Mouse (Mus musculus) C2C12 (cell line): Measurements from ENCODE around the gene Ehf. TPM values are rescaled to one million over a fixed set of nuclear protein-coding genes. Genes with fewer than 3 reads are reported as not detected.

Source experiments
- H3K27me3 ChIP-seq: one replicate; pipeline ENCODE4 v1.6.1; 2011; ENCODE audit not compliant: control insufficient read depth, insufficient read depth, insufficient read length
- H3K36me3 ChIP-seq: one replicate; pipeline ENCODE4 v1.6.1; 2011; ENCODE audit not compliant: control insufficient read depth, insufficient read depth
- H3K4me3 ChIP-seq: one replicate; pipeline ENCODE4 v1.5.1; 2011; ENCODE audit warnings: mild to moderate bottlenecking, control low read depth; ENCODE audit not compliant: poor library complexity, insufficient read depth, severe bottlenecking
- H3K79me2 ChIP-seq: one replicate; pipeline ENCODE4 v1.6.1; 2011; ENCODE audit not compliant: control insufficient read depth, insufficient read depth
- H3K79me3 ChIP-seq: one replicate; pipeline ENCODE4 v1.6.1; 2011; ENCODE audit warnings: low read depth, control low read depth
- H3ac ChIP-seq: one replicate; pipeline ENCODE3; 2011; ENCODE audit warnings: low read depth; ENCODE audit not compliant: control insufficient read depth, insufficient read length
- CEBPB ChIP-seq: IDR thresholded peaks from one replicate; pipeline ENCODE4 v1.6.1; 2011; ENCODE audit warnings: low read depth, mild to moderate bottlenecking, control low read depth, moderate library complexity
- CTCF ChIP-seq: IDR thresholded peaks from one replicate; pipeline ENCODE4 v1.5.1; 2011; ENCODE audit not compliant: control insufficient read depth, insufficient read depth, insufficient read length
- FOSL1 ChIP-seq: IDR thresholded peaks from one replicate; pipeline ENCODE4 v1.8.0; 2011; ENCODE audit warnings: mild to moderate bottlenecking, low read length; ENCODE audit not compliant: poor library complexity, insufficient read depth, severe bottlenecking
- MAX ChIP-seq: IDR thresholded peaks from one replicate; pipeline ENCODE4 v1.6.1; 2011; ENCODE audit warnings: mild to moderate bottlenecking, control low read depth
- MYOD1 ChIP-seq: IDR thresholded peaks from one replicate; pipeline ENCODE4 v1.6.1; 2011; ENCODE audit warnings: low read depth; ENCODE audit not compliant: control insufficient read depth, insufficient read length
- MYOG ChIP-seq: IDR thresholded peaks from one replicate; pipeline ENCODE4 v1.6.1; 2011; ENCODE audit not compliant: control insufficient read depth, insufficient read length; ENCODE audit errors: extremely low read depth
- USF1 ChIP-seq: IDR thresholded peaks from one replicate; pipeline ENCODE4 v1.6.1; 2011; ENCODE audit warnings: low read depth, mild to moderate bottlenecking, control low read depth, moderate library complexity
- polyA plus RNA-seq: library from polyadenylated mRNA; unstranded; fragments of >200 nt; fragmentation: generic; extraction: Trizol; gene quantifications from one replicate; pipeline ENCODE4 v1.2.1, GENCODE M21; 2012; ENCODE audit warnings: missing spikeins

The Ehf gene
- polyA plus RNA-seq, 1 experiment: not detected

- Histone ChIP-seq H3K79me3 (no peaks in the 10 kb centered on the region), H3K4me3 (no peak overlapping the region), H3K36me3 (no peaks in the 10 kb centered on the region), H3K27me3 (peaks cover 24% of the 10 kb centered on the region), H3K79me2 (no peaks in the 10 kb centered on the region), H3ac (no peak overlapping the region)
- TF ChIP-seq MYOG (no peak), CTCF (no peak), MAX (no peak), FOSL1 (no peak), CEBPB (no peak), USF1 (no peak)
Measured at GRCm38 (mm10) chr2:103338706-103339105, 35.6 kb upstream of the Ehf start.

- H3K79me2 ChIP-seq: no peaks in the 10 kb centered on the region
- no peak overlapping the region for H3K4me3 ChIP-seq
- H3K27me3 ChIP-seq: peaks cover 20% of the 10 kb centered on the region
- H3K79me3 ChIP-seq: no peaks in the 10 kb centered on the region
- no peak overlapping the region for H3ac ChIP-seq
- no peak for TF ChIP-seq USF1
- no peak for TF ChIP-seq FOSL1
- TF ChIP-seq CEBPB: no peak
- TF ChIP-seq CTCF: no peak
- TF ChIP-seq MYOD1: no peak
- TF ChIP-seq MYOG: no peak
- TF ChIP-seq MAX: no peak
- H3K36me3 ChIP-seq: no peaks in the 10 kb centered on the region
Measured at GRCm38 (mm10) chr2:103337370-103337769, 34.3 kb upstream of the Ehf start.

GRCm38 (mm10) chr2:103336621-103337020 lies 33.5 kb upstream of the Ehf start:
- Histone ChIP-seq H3K27me3 (peaks cover 20% of the 10 kb centered on the region), H3K36me3 (no peaks in the 10 kb centered on the region), H3K4me3 (no peak overlapping the region), H3ac (no peak overlapping the region), H3K79me3 (no peaks in the 10 kb centered on the region), H3K79me2 (no peaks in the 10 kb centered on the region)
- TF ChIP-seq CTCF (no peak), CEBPB (no peak), MYOD1 (no peak), MAX (no peak), USF1 (no peak), FOSL1 (no peak), MYOG (no peak)

GRCm38 (mm10) chr2:103336000-103336399 lies 32.9 kb upstream of the Ehf start:
- H3K79me3 ChIP-seq: no peaks in the 10 kb centered on the region
- H3K4me3 ChIP-seq: no peak overlapping the region
- TF ChIP-seq USF1 (no peak), FOSL1 (no peak), MAX (no peak), CEBPB (no peak), MYOD1 (no peak), CTCF (no peak), MYOG (no peak)
- H3K27me3 ChIP-seq: peaks cover 20% of the 10 kb centered on the region
- H3K36me3 ChIP-seq: no peaks in the 10 kb centered on the region
- H3ac ChIP-seq: no peak overlapping the region
- no peaks in the 10 kb centered on the region for H3K79me2 ChIP-seq

GRCm38 (mm10) chr2:103331666-103332191 lies 28.7 kb upstream of the Ehf start:
- Histone ChIP-seq H3K36me3 (no peaks in the 10 kb centered on the region), H3K4me3 (no peak overlapping the region), H3K27me3 (peaks cover 14% of the 10 kb centered on the region), H3K79me3 (no peaks in the 10 kb centered on the region), H3ac (no peak overlapping the region), H3K79me2 (no peaks in the 10 kb centered on the region)
- no peak for TF ChIP-seq FOSL1
- TF ChIP-seq MAX: no peak
- TF ChIP-seq MYOG: no peak
- TF ChIP-seq CTCF: no peak
- TF ChIP-seq CEBPB: no peak
- TF ChIP-seq USF1: no peak

DNA sequence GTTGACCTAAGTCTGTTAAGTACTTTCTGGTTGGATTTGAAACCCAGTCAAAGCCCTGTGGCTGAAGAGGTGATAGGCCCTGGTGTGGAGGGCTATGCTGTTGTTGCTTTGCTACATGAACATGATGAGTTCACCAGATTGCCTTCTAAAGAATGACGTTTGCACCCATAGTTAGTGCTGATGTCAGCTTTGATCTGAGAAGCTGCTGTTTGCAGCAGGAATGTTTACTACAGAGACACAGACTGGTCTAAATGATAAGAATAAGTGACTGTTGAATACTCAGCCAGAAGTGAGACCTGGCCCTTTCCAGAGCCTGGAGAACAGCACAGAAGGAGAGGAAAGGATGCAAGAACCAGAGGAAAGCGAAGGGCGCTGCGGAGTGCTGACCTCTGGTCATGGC lies 25.7 kb upstream of the Ehf start:
- TF ChIP-seq MYOD1 (no peak), MYOG (no peak), FOSL1 (no peak), CTCF (no peak), MAX (no peak), CEBPB (no peak), USF1 (no peak)
- no peaks in the 10 kb centered on the region for H3K79me2 ChIP-seq
- no peaks in the 10 kb centered on the region for H3K79me3 ChIP-seq
- H3K36me3 ChIP-seq: no peaks in the 10 kb centered on the region
- H3ac ChIP-seq: no peak overlapping the region
- no peak overlapping the region for H3K4me3 ChIP-seq
- H3K27me3 ChIP-seq: peaks cover 23% of the 10 kb centered on the region
